Mouse (Mus musculus): ENCODE data around the gene Ccdc146.

- no peak for TF ChIP-seq CTCF (IDR thresholded peaks at IDR 0.05; ENCODE audit: extremely low read depth, insufficient read length, insufficient replicate concordance, low read depth, low read length)
- TF ChIP-seq POLR2A (IDR thresholded peaks at IDR 0.05; ENCODE audit: low read depth, low read length) = no peak
Measured at GRCm38 (mm10) chr5:21247916-21248315, 176.6 kb downstream of the Ccdc146 start.
